Mouse (Mus musculus) embryonic fibroblast, embryonic 13.5 days (primary cell): ENCODE measurements around the gene Lnpep. TPM values are rescaled to one million over a fixed set of nuclear protein-coding genes. Genes with fewer than 3 reads are reported as not detected.
"Not testable (repeated sequence)": the region's sequence is repeated elsewhere in the genome, so short reads cannot be mapped to it uniquely, and the experiment has no call there.

Experiments used
- H3K27ac ChIP-seq: 2 replicates; pipeline ENCODE4 v1.5.1; 2012; ENCODE audit warnings: low read length, control low read depth, inconsistent platforms; ENCODE audit not compliant: insufficient read depth
- H3K4me1 ChIP-seq: 2 replicates; pipeline ENCODE4 v1.6.1; 2011; ENCODE audit warnings: low read length; ENCODE audit not compliant: control insufficient read depth, insufficient read depth
- H3K4me3 ChIP-seq: 2 replicates; pipeline ENCODE4 v1.5.1; 2011; ENCODE audit warnings: mild to moderate bottlenecking, control low read depth, low read length; ENCODE audit not compliant: insufficient read depth
- CTCF ChIP-seq: IDR thresholded peaks from 2 replicates; pipeline ENCODE4 v1.5.1; 2011; ENCODE audit warnings: mild to moderate bottlenecking, control low read depth, low read length, moderate library complexity, borderline replicate concordance; ENCODE audit not compliant: insufficient read depth
- POLR2A ChIP-seq: IDR thresholded peaks from 2 replicates; pipeline ENCODE4 v1.6.1; 2011; ENCODE audit warnings: low read depth, mild to moderate bottlenecking, control low read depth, low read length, moderate library complexity
- polyA plus RNA-seq: library from polyadenylated mRNA; stranded (reverse); fragments of >200 nt; gene quantifications from 2 replicates; pipeline ENCODE4 v1.2.4, GENCODE M21; 2011; ENCODE audit warnings: low read depth; ENCODE audit not compliant: missing spikeins, insufficient read length

Gene Lnpep
- polyA plus RNA-seq, 1 experiment = 78.7 TPM

DNA sequence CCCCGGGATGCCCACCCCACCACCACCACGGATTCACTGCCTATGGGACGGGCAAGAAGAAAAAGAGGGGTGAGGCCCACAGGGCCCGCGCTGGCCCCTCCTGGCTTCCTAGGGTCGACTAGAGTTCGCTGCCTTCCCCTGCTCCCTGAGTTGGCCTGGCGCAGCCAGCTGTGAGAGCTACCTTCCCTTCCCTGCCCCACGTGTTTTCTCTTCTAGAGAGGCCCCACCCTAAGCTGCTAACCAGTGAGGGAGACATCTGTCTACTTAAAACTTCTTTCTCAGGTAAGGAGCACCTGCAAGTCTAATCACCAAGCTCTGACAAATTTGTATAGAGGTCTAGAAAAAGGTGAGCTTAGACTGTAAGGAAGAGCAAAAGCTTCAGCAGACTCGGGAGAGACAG is 118.2 kb downstream of the Lnpep start:
- Histone ChIP-seq H3K4me3 (no peak overlapping the region), H3K4me1 (no peaks in the 10 kb centered on the region), H3K27ac (no peak overlapping the region)
- no peak for TF ChIP-seq POLR2A
- no peak for TF ChIP-seq CTCF

DNA sequence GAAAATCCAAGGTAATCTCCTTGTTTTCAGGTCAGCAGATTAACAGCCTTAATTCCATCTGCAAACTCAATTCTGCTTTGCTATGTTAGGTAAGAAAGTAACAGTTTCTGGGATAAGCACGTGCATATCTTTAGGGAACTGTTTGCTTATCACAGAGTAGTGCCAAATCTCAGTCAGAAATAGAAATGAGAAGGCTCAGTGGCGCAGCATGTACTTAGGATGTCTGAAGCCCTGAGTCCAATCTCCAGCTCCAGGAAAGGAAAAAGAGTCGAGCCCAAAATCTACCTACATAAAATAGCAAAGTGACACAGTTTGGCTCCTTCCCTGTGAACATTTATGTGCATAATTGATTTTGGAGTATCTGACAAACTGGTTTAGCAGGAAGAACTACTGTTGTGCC is 125.6 kb downstream of the Lnpep start:
- Histone ChIP-seq H3K4me3 (no peak overlapping the region), H3K27ac (no peak overlapping the region), H3K4me1 (no peaks in the 10 kb centered on the region)
- TF ChIP-seq POLR2A (no peak), CTCF (no peak)

DNA sequence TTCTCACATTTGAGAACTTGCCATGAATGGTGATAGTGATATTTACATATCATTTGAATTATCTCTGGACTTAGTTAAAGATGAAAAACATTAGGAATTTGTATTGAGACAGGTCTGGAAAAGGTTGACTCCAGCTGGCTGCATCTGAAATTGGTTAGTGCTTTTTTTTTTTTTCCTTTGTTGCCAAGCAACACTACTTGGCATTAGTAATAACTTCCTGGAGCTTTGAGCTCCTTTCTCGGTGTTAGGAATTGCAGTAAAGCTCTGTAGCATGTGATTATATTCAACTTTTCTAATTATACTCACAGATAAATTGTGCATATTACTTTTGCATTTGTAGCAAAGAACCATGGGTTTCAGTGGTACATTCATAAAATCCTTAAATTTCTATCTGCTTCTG is 126.0 kb downstream of the Lnpep start:
- Histone ChIP-seq H3K4me3 (no peak overlapping the region), H3K27ac (no peak overlapping the region), H3K4me1 (no peaks in the 10 kb centered on the region)
- TF ChIP-seq POLR2A = no peak
- no peak for TF ChIP-seq CTCF

DNA sequence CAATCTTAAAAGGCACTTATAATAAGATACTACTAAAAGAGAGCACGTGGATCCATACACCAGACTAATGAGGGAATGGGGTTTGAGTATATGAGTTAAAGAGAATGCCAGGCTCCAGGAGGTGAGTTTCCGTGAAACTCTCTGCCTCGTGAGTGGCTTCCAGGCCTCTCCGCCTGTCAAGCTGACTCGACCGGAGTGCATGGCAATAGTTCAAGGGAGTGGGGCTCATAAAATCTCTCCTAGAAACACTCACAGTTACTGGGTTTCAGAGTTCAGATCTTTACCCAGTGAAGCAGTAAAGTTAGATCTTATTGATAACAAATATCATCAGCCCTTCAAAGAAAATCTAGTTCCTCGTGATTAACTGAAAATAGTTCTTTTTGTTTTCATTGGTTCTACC is 128.1 kb downstream of the Lnpep start:
- H3K27ac ChIP-seq = no peak overlapping the region
- H3K4me3 ChIP-seq = no peak overlapping the region
- H3K4me1 ChIP-seq = no peaks in the 10 kb centered on the region
- TF ChIP-seq CTCF = no peak
- TF ChIP-seq POLR2A = no peak

DNA sequence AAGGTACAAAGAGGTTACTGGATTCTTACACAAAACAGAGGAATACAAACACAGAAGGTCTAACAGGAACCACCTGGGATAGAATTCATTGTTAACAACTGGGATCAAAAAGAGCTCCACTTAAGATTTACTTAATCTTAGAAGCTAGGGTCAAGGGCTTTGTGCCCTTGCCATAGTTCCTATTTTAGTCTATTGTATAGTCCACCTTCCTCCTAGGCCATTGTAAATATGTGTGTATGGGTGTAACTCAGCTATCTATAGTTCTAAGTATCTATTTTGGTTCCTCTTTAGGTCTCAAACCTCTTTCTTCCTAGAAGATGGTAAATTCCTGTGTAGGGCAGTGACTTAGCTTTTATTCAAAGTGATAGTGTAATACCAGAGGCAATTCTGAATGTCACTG is 128.6 kb downstream of the Lnpep start:
- not testable (repeated sequence) for H3K4me3 ChIP-seq, H3K27ac ChIP-seq, H3K4me1 ChIP-seq

DNA sequence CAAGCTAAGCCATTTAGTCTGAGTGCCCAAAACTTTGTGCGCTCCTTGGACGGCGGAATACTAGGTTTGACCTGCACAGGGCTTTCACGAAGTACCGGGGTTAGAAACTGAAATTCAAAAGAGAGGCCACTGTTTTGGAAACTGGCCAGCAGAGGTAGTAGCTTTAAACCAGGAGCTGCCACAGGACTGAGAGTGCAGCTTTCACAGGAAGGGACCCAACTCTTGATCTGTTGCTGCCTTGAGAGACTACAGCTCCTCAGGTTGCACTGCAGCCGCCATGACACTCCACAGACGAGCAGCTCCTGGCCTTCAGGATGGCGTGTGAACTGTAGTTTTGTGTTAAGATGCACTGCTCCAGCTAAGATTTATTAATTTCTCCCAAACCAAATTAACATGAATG is 132.7 kb downstream of the Lnpep start:
- no peak overlapping the region for H3K27ac ChIP-seq
- H3K4me3 ChIP-seq = no peak overlapping the region
- TF ChIP-seq POLR2A (no peak), CTCF (no peak)

DNA sequence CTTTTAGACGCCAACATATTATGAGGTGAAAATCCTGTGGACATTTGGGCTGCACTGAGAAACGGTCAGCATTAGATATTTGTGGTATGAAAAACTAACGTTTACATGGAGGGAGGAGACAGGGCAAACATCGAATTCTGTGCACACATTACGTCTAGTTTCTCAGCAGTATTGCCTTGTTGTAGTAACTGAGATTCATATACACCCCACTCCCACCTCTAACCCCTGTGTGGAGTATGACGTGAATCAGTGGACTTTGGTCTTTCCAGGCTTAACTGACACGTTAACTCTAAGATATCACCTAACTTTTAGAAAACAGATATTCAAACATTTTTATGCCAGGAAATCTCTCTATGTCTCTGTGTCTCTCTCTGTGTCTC is 133.2 kb downstream of the Lnpep start:
- no peak for TF ChIP-seq POLR2A
- TF ChIP-seq CTCF = no peak
- no peak overlapping the region for H3K4me3 ChIP-seq
- H3K27ac ChIP-seq = no peak overlapping the region
- no peaks in the 10 kb centered on the region for H3K4me1 ChIP-seq

More for the DNA sequence above, 132.7 kb downstream of the Lnpep start:
- no peaks in the 10 kb centered on the region for H3K4me1 ChIP-seq

DNA sequence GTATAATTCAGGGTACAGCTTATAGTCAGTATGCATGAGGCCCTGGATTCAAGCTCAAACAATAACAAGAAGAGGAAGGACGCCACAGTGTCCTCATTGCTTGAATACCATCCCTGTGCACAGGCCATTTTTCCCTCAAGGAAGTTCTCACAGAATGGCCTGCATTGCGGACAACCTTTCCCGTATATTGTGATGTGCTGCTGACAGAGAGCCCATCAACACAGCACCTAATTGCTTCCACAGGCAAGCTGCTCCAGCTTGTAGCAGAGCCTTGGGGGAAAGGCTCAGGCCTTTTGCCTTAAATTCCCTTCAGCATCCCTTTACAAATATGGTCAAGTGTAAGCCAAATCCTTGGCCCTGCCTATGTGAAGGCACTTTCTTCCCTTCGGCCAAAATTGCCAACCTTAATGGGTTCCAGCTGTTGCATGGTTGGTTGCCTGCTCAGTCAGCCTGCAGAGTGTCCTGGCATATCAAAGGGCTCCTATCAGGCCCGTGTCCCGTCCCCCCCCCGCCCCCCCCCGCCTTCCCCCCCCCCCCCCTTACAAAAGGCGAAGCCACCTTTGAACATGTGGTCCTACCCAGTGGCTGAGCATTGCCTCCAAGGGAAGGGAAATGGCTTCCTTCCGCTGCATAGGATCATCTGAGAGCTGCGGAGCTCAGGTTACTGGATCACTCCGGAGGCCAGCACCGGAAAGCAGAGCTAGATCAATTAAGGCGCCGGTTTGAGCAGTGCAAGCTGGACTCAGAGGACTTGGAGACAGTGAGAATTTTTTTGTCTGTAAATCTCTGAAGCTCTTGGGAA is 133.8 kb downstream of the Lnpep start:
- no peak overlapping the region for H3K4me3 ChIP-seq
- no peak overlapping the region for H3K27ac ChIP-seq
- no peak for TF ChIP-seq CTCF
- no peak for TF ChIP-seq POLR2A
- H3K4me1 ChIP-seq = no peaks in the 10 kb centered on the region

DNA sequence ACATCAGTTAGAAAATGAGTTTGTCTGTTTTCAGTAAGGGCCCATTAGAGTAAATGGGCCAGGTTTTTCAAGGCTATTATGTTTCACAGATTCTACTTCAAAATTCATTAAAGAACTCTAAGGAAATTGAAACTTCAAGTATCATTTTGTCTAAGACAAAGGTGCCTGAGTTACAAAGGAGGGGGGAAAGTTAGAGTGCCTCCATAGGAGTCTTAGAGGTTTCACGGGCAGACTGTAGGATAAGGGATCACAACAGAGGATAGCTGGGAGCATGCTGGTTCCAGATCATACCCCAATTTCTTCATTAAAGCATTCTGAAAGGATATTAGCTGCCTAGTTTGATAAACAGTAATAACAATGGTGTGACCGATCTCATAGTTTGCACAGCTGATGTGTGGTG is 139.1 kb downstream of the Lnpep start:
- no peak for TF ChIP-seq POLR2A
- TF ChIP-seq CTCF = no peak
- Histone ChIP-seq H3K4me1 (no peaks in the 10 kb centered on the region), H3K27ac (no peak overlapping the region), H3K4me3 (no peak overlapping the region)

Other genes starting within 250 kb of the Lnpep start
- gene Lix1, start 222.4 kb downstream of the Lnpep start, polyA plus RNA-seq = 0.37 and 1.7 TPM in 2 replicates
- not detected in 2 replicates for gene Vmn2r90, start 78.7 kb upstream of the Lnpep start, polyA plus RNA-seq
- gene Spaca6, start 202.1 kb upstream of the Lnpep start, polyA plus RNA-seq = 122 and 140 TPM in 2 replicates
- gene Has1, start 230.2 kb upstream of the Lnpep start, polyA plus RNA-seq = 0.32 TPM in 1 of 2 replicates, not detected in the other